16 mouse cellular contexts compared by ENCODE assay signal in the genomic region with DNA sequence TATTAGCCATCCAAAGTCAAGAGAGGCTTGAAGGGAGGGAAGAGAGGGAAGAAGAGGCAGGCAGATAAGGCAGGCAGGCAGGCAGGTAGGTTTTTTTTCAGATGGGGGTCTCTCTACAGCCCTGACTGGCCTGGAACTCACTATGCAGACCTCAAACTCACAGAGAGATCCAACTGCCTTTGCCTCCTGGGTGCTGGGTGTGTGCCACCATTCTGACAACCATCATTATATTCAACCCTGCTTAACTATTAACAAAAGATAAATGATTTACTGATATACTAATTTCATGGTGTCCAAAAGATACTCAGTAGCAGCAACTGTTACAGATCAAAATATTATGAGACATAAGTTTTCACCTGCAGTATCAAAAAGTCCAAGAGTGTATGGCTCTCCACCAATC. TPM values are rescaled to one million over a fixed set of nuclear protein-coding genes. Genes with fewer than 3 reads are reported as not detected.
"Had no signal": no experiment of that assay in that cellular context is flagged by ENCODE, and none has a peak within 500 bp of the region (broad histone marks: within the 10 kb centered on the region; RNA-seq: fewer than 3 reads in every experiment).

No protein-coding gene starts in this region.

- H3K27me3 ChIP-seq: liver, embryonic 13.5 days had no signal

- H3K4me3 ChIP-seq: left cerebral cortex, adult 2 months; liver, embryonic 13.5 days had no signal

- H3K4me2 ChIP-seq: liver, embryonic 13.5 days; midbrain, embryonic 11.5 days had no signal

- ATAC-seq: intestine, postnatal 0 days had no signal

- H3K9me3 ChIP-seq: liver, embryonic 13.5 days had no signal

- DNase-seq: layer of hippocampus, postnatal 36 days; liver, embryonic 13.5 days; lung, adult 2 months; lung, postnatal 14 days; lung, postnatal 4 days; midbrain, embryonic 14.5 days; right cerebral cortex, adult 18-20 months; right cerebral cortex, postnatal 14 days; right cerebral cortex, postnatal 4 days; thymus, postnatal 25 days had no signal

- H3K9ac ChIP-seq: liver, embryonic 13.5 days had no signal

- H3K27ac ChIP-seq: left cerebral cortex, adult 2 months; liver, embryonic 13.5 days; stomach, postnatal 0 days had no signal

RNA-seq across cellular contexts. Expression of gene Wnt4, which starts 54.8 kb away (rescaled TPM):
- total RNA-seq: megakaryocyte progenitor cell, adult 5-6 weeks; megakaryocyte-erythroid progenitor cell, adult 5-6 weeks had no signal
